Mouse (Mus musculus): ENCODE results near the gene Cacna2d2. TPM values are rescaled to one million over a fixed set of nuclear protein-coding genes. Genes with fewer than 3 reads are reported as not detected.
A peak's percentile ranks its signal among the peaks of the same experiment; 100 is the strongest.

Gene Cacna2d2
- polyA plus RNA-seq, 2 experiments = 0.29 to 9.3 TPM

GRCm38 (mm10) chr9:107366644-107367043 is 32.8 kb upstream of the Cacna2d2 start:
- Histone ChIP-seq H3K9ac (ENCODE audit: low read depth, low read length, severe bottlenecking) (no peak overlapping the region), H3K27me3 (ENCODE audit: control insufficient read depth, insufficient read depth, low read length) (no peaks in the 10 kb centered on the region), H3K27ac (replicated peaks; ENCODE audit: low read depth, low read length) (no peak overlapping the region), H3K9me3 (ENCODE audit: control insufficient read depth, low read length) (no peaks in the 10 kb centered on the region), H3K4me1 (ENCODE audit: control insufficient read depth, insufficient read depth, low read length) (no peaks in the 10 kb centered on the region), H3K36me3 (ENCODE audit: control insufficient read depth, insufficient read depth, low read length) (no peaks in the 10 kb centered on the region), H3K4me2 (replicated peaks; ENCODE audit: low read depth, low read length, severe bottlenecking) (no peak overlapping the region), H3K4me3 (replicated peaks; ENCODE audit: low read length) (no peak overlapping the region)
- 2% methylated on average over 3 of the region's 3 CpGs for WGBS
- no peak for TF ChIP-seq POLR2A (IDR thresholded peaks at IDR 0.05; ENCODE audit: borderline replicate concordance, extremely low read depth, insufficient read depth, insufficient read length)
- ATAC-seq (ENCODE audit: low FRiP score, low read depth) (peak; percentile 47; the same call in 1 of the 2 replicates), DNase-seq (ENCODE audit: low spot score) (peak; percentile 71)

GRCm38 (mm10) chr9:107368302-107368701 is 31.1 kb upstream of the Cacna2d2 start:
- Histone ChIP-seq H3K9me3 (ENCODE audit: control insufficient read depth, low read length) (no peaks in the 10 kb centered on the region), H3K4me1 (ENCODE audit: control insufficient read depth, insufficient read depth, low read length) (no peaks in the 10 kb centered on the region), H3K4me2 (replicated peaks; ENCODE audit: low read depth, low read length, severe bottlenecking) (no peak overlapping the region), H3K27me3 (ENCODE audit: control insufficient read depth, insufficient read depth, low read length) (no peaks in the 10 kb centered on the region), H3K27ac (replicated peaks; ENCODE audit: low read depth, low read length) (no peak overlapping the region), H3K9ac (ENCODE audit: low read depth, low read length, severe bottlenecking) (no peak overlapping the region), H3K36me3 (ENCODE audit: control insufficient read depth, insufficient read depth, low read length) (no peaks in the 10 kb centered on the region), H3K4me3 (replicated peaks; ENCODE audit: low read length) (no peak overlapping the region)
- ATAC-seq (ENCODE audit: low FRiP score, low read depth) (no peak), DNase-seq (ENCODE audit: low spot score) (no peak)
- 53% methylated on average over 1 of the region's 1 CpGs for WGBS
- no peak for TF ChIP-seq POLR2A (IDR thresholded peaks at IDR 0.05; ENCODE audit: borderline replicate concordance, extremely low read depth, insufficient read depth, insufficient read length)

GRCm38 (mm10) chr9:107369270-107370105 is 29.9 kb upstream of the Cacna2d2 start:
- Histone ChIP-seq H3K36me3 (ENCODE audit: control insufficient read depth, insufficient read depth, low read length) (no peaks in the 10 kb centered on the region), H3K4me1 (ENCODE audit: control insufficient read depth, insufficient read depth, low read length) (no peaks in the 10 kb centered on the region), H3K9me3 (ENCODE audit: control insufficient read depth, low read length) (no peaks in the 10 kb centered on the region), H3K27ac (replicated peaks; ENCODE audit: low read depth, low read length) (no peak overlapping the region), H3K9ac (ENCODE audit: low read depth, low read length, severe bottlenecking) (no peak overlapping the region), H3K27me3 (ENCODE audit: control insufficient read depth, insufficient read depth, low read length) (no peaks in the 10 kb centered on the region), H3K4me3 (replicated peaks; ENCODE audit: low read length) (no peak overlapping the region), H3K4me2 (replicated peaks; ENCODE audit: low read depth, low read length, severe bottlenecking) (no peak overlapping the region)
- no peak for DNase-seq (ENCODE audit: low spot score)
- ATAC-seq (ENCODE audit: low FRiP score, low read depth) = no peak
- WGBS = 36% methylated on average over 10 of the region's 10 CpGs
- TF ChIP-seq POLR2A (IDR thresholded peaks at IDR 0.05; ENCODE audit: borderline replicate concordance, extremely low read depth, insufficient read depth, insufficient read length) = no peak

GRCm38 (mm10) chr9:107370106-107370463 is 29.3 kb upstream of the Cacna2d2 start:
- no peak for TF ChIP-seq POLR2A (IDR thresholded peaks at IDR 0.05; ENCODE audit: borderline replicate concordance, extremely low read depth, insufficient read depth, insufficient read length)
- H3K36me3 ChIP-seq (ENCODE audit: control insufficient read depth, insufficient read depth, low read length) = no peaks in the 10 kb centered on the region
- WGBS = 10% methylated on average over 4 of the region's 4 CpGs
- no peaks in the 10 kb centered on the region for H3K9me3 ChIP-seq (ENCODE audit: control insufficient read depth, low read length)
- DNase-seq (ENCODE audit: low spot score) (no peak), ATAC-seq (ENCODE audit: low FRiP score, low read depth) (no peak)
- no peak overlapping the region for H3K27ac ChIP-seq (replicated peaks; ENCODE audit: low read depth, low read length)
- no peaks in the 10 kb centered on the region for H3K4me1 ChIP-seq (ENCODE audit: control insufficient read depth, insufficient read depth, low read length)
- no peak overlapping the region for H3K4me3 ChIP-seq (replicated peaks; ENCODE audit: low read length)
- no peak overlapping the region for H3K4me2 ChIP-seq (replicated peaks; ENCODE audit: low read depth, low read length, severe bottlenecking)
- H3K9ac ChIP-seq (ENCODE audit: low read depth, low read length, severe bottlenecking) = no peak overlapping the region
- no peaks in the 10 kb centered on the region for H3K27me3 ChIP-seq (ENCODE audit: control insufficient read depth, insufficient read depth, low read length)

- Histone ChIP-seq H3K9me3 (ENCODE audit: control insufficient read depth, low read length) (no peaks in the 10 kb centered on the region), H3K4me3 (replicated peaks; ENCODE audit: low read length) (no peak overlapping the region), H3K27me3 (ENCODE audit: control insufficient read depth, insufficient read depth, low read length) (peaks cover 13% of the 10 kb centered on the region), H3K9ac (ENCODE audit: low read depth, low read length, severe bottlenecking) (no peak overlapping the region), H3K4me1 (ENCODE audit: control insufficient read depth, insufficient read depth, low read length) (no peaks in the 10 kb centered on the region), H3K4me2 (replicated peaks; ENCODE audit: low read depth, low read length, severe bottlenecking) (no peak overlapping the region), H3K27ac (replicated peaks; ENCODE audit: low read depth, low read length) (no peak overlapping the region), H3K36me3 (ENCODE audit: control insufficient read depth, insufficient read depth, low read length) (no peaks in the 10 kb centered on the region)
- no peak for DNase-seq (ENCODE audit: low spot score)
- no peak for TF ChIP-seq POLR2A (IDR thresholded peaks at IDR 0.05; ENCODE audit: borderline replicate concordance, extremely low read depth, insufficient read depth, insufficient read length)
- ATAC-seq (ENCODE audit: low FRiP score, low read depth) = no peak
- 44% methylated on average over 4 of the region's 4 CpGs for WGBS
Observed at GRCm38 (mm10) chr9:107372441-107372840, 27.0 kb upstream of the Cacna2d2 start.

Data from limb, embryonic 14.5 days (tissue).